8 mouse cellular contexts compared by ENCODE assay signal in the genomic region with DNA sequence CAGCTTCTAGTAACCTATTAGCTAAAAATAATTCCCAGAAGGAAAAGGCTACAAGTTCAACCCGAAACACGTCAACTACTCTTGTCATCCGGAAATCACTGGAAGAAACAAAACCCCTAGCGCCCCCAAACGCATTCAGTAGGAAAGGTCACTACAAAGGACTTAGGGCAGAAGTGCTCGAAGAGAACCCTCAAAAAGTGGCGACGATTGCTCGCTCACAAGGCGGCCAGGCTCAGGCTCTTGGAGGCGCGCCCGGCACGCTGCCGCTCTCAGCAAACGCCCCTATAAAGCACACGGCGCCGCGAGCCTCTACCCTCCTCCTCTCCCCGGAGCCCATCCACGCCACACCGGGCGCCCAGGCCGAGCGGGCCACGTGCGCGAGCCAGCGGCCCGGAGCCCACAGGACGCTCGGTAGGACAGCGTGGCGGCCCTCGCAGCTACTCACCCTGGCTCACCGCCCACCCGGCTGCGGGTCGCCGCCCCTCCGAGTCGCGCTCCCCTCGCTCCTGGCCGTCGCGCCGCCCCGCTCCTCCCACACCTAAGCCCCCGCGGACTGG. TPM values are rescaled to one million over a fixed set of nuclear protein-coding genes. Genes with fewer than 3 reads are reported as not detected.
DNase-seq lines count a peak whose midpoint lies in the region; ATAC-seq and TF ChIP-seq lines count a peak whose summit lies in the region.

No protein-coding gene starts in this region.

- TF ChIP-seq POLR2A in cerebellum, adult 2 months (IDR thresholded peaks at IDR 0.05; ENCODE audit: borderline replicate concordance, insufficient read depth, low read length): no peak

- H3K4me2 ChIP-seq in heart, embryonic 12.5 days: peak overlapping the region; percentile 80
- peak overlapping the region; percentile 60 for H3K4me2 ChIP-seq in kidney, postnatal 0 days (ENCODE audit: low read length)
- peak overlapping the region; percentile 52 for H3K4me2 ChIP-seq in neural tube, embryonic 14.5 days (ENCODE audit: low read depth, low read length)

- H3K27me3 ChIP-seq in cerebellum, adult 2 months (ENCODE audit: control insufficient read depth, insufficient read depth, low read length): no peaks in the 10 kb centered on the region
- H3K27me3 ChIP-seq in embryonic facial prominence, embryonic 10.5 days (replicated peaks; ENCODE audit: low read depth, poor library complexity, severe bottlenecking): no peaks in the 10 kb centered on the region
- no peaks in the 10 kb centered on the region for H3K27me3 ChIP-seq in heart, embryonic 12.5 days (replicated peaks)
- no peaks in the 10 kb centered on the region for H3K27me3 ChIP-seq in kidney, postnatal 0 days (ENCODE audit: insufficient read depth, low read length)
- no peaks in the 10 kb centered on the region for H3K27me3 ChIP-seq in neural tube, embryonic 14.5 days (ENCODE audit: control insufficient read depth, insufficient read depth, low read length)

- peak overlapping the region; percentile 18 for H3K27ac ChIP-seq in cerebellum, adult 2 months (ENCODE audit: insufficient read depth, low read length)
- peak overlapping the region; percentile 97 for H3K27ac ChIP-seq in embryonic facial prominence, embryonic 10.5 days (replicated peaks)
- H3K27ac ChIP-seq in heart, embryonic 12.5 days (ENCODE audit: poor library complexity, severe bottlenecking): peak overlapping the region; percentile 94
- peak overlapping the region; percentile 98 for H3K27ac ChIP-seq in kidney, postnatal 0 days
- H3K27ac ChIP-seq in neural tube, embryonic 14.5 days (ENCODE audit: low read depth, low read length): peak overlapping the region; percentile 89

- H3K36me3 ChIP-seq in embryonic facial prominence, embryonic 10.5 days (replicated peaks): peaks cover 27% of the 10 kb centered on the region
- peaks cover 15% of the 10 kb centered on the region for H3K36me3 ChIP-seq in heart, embryonic 12.5 days
- H3K36me3 ChIP-seq in kidney, postnatal 0 days (ENCODE audit: insufficient read depth, low read length): 0 out of 2 replicates have a peak, but pooled peaks cover 6% of the 10 kb centered on the region
- no peaks in the 10 kb centered on the region for H3K36me3 ChIP-seq in neural tube, embryonic 14.5 days (ENCODE audit: control insufficient read depth, insufficient read depth, low read length)

- no peaks in the 10 kb centered on the region for H3K9me3 ChIP-seq in embryonic facial prominence, embryonic 10.5 days
- no peaks in the 10 kb centered on the region for H3K9me3 ChIP-seq in heart, embryonic 12.5 days (replicated peaks)
- H3K9me3 ChIP-seq in kidney, postnatal 0 days (replicated peaks; ENCODE audit: low read length): no peaks in the 10 kb centered on the region
- no peaks in the 10 kb centered on the region for H3K9me3 ChIP-seq in neural tube, embryonic 14.5 days (ENCODE audit: control insufficient read depth, low read length)

- H3K4me3 ChIP-seq in cerebellum, adult 2 months (replicated peaks; ENCODE audit: insufficient read depth, low read depth, low read length): peak overlapping the region; percentile 58
- peak overlapping the region; percentile 97 for H3K4me3 ChIP-seq in embryonic facial prominence, embryonic 10.5 days
- H3K4me3 ChIP-seq in heart, embryonic 12.5 days: peak overlapping the region; percentile 86
- peak overlapping the region; percentile 77 for H3K4me3 ChIP-seq in kidney, postnatal 0 days (replicated peaks; ENCODE audit: low read depth, low read length)
- peak overlapping the region; percentile 98 for H3K4me3 ChIP-seq in neural tube, embryonic 14.5 days (ENCODE audit: low read depth, low read length)

- WGBS in cerebellum, adult 2 months: 1% methylated on average over 52 of the region's 52 CpGs
- whole genome bisulfite sequencing in embryonic facial prominence, embryonic 10.5 days: under 1% methylated on average over 52 of the region's 52 CpGs
- under 1% methylated on average over 47 of the region's 52 CpGs for WGBS in heart, embryonic 12.5 days
- under 1% methylated on average over 51 of the region's 52 CpGs for WGBS in kidney, postnatal 0 days
- WGBS in neural tube, embryonic 14.5 days: under 1% methylated on average over 38 of the region's 52 CpGs

- H3K4me1 ChIP-seq in cerebellum, adult 2 months (ENCODE audit: control insufficient read depth, insufficient read depth, low read length): peaks cover 6% of the 10 kb centered on the region
- peaks cover 53% of the 10 kb centered on the region for H3K4me1 ChIP-seq in embryonic facial prominence, embryonic 10.5 days
- H3K4me1 ChIP-seq in heart, embryonic 12.5 days (replicated peaks): peaks cover 50% of the 10 kb centered on the region
- peaks cover 20% of the 10 kb centered on the region for H3K4me1 ChIP-seq in kidney, postnatal 0 days (replicated peaks; ENCODE audit: insufficient read depth, low read length)
- peaks cover 17% of the 10 kb centered on the region for H3K4me1 ChIP-seq in neural tube, embryonic 14.5 days (ENCODE audit: control insufficient read depth, insufficient read depth, low read length)

- peak overlapping the region; percentile 93 for H3K9ac ChIP-seq in heart, embryonic 12.5 days
- peak overlapping the region; percentile 85 for H3K9ac ChIP-seq in kidney, postnatal 0 days (ENCODE audit: low read depth, low read length)
- H3K9ac ChIP-seq in neural tube, embryonic 14.5 days (replicated peaks; ENCODE audit: low read depth, low read length): peak overlapping the region; percentile 81

- peak in 1 of 2 experiments; percentile 58 for DNase-seq in cerebellum, adult 2 months
- no peak for DNase-seq in cerebellum, adult 9-11 months
- DNase-seq in MEL-GATA-1-ER (ENCODE audit: extremely low read depth, low read depth): peak; percentile 41
- DNase-seq in embryonic facial prominence, embryonic 10.5 days (ENCODE audit: low spot score): no peak
- DNase-seq in kidney, postnatal 0 days (ENCODE audit: low spot score): peak; percentile 70
- peak; percentile 70 to 77 for DNase-seq in lung, adult 18-20 months

- TF ChIP-seq CTCF in cerebellum, adult 2 months (IDR thresholded peaks at IDR 0.05; ENCODE audit: borderline replicate concordance, insufficient read depth, low read depth, low read length): no peak
- TF ChIP-seq CTCF in kidney, postnatal 0 days (IDR thresholded peaks at IDR 0.05; ENCODE audit: low read depth): peak; percentile 39; the same call in 1 of the 2 replicates

- peak; percentile 65 for ATAC-seq in heart, embryonic 12.5 days (ENCODE audit: insufficient number of reproducible peaks, low FRiP score)
- ATAC-seq in kidney, postnatal 0 days (replicated peaks; ENCODE audit: low FRiP score, low read depth): peak; percentile 69
- peak; percentile 79 for ATAC-seq in neural tube, embryonic 14.5 days (ENCODE audit: low read depth)

RNA-seq across cellular contexts. Expression of gene Tmem11, which starts 0.9 kb away (rescaled TPM):
- polyA plus RNA-seq in cerebellum, adult 2 months (2012; rRNA removed): 58.3 and 62.7 TPM in 2 replicates
- polyA plus RNA-seq in embryonic facial prominence, embryonic 10.5 days (2016; fragmentation: Nextera tagmentation; extraction: Ambion mirVana): 69.5 and 71.6 TPM in 2 replicates
- 52.6 and 53.9 TPM in 2 replicates for polyA plus RNA-seq in heart, embryonic 12.5 days (2016; fragmentation: Nextera tagmentation; extraction: Ambion mirVana)
- polyA plus RNA-seq in kidney, postnatal 0 days (2015; fragmentation: Nextera tagmentation; extraction: Ambion mirVana): 55.9 and 57.8 TPM in 2 replicates
- polyA plus RNA-seq in neural tube, embryonic 14.5 days (2014; fragmentation: Nextera tagmentation; extraction: Ambion mirVana): 61.2 and 62.8 TPM in 2 replicates

RNA-seq across cellular contexts. Expression of gene Natd1, which starts 36.4 kb away (rescaled TPM):
- polyA plus RNA-seq in cerebellum, adult 2 months (2012; rRNA removed): 16.6 and 16.7 TPM in 2 replicates
- 17.6 and 19.9 TPM in 2 replicates for polyA plus RNA-seq in embryonic facial prominence, embryonic 10.5 days (2016; fragmentation: Nextera tagmentation; extraction: Ambion mirVana)
- 22.1 and 25.5 TPM in 2 replicates for polyA plus RNA-seq in heart, embryonic 12.5 days (2016; fragmentation: Nextera tagmentation; extraction: Ambion mirVana)
- 20.7 and 21.1 TPM in 2 replicates for polyA plus RNA-seq in kidney, postnatal 0 days (2015; fragmentation: Nextera tagmentation; extraction: Ambion mirVana)
- 29.0 and 33.1 TPM in 2 replicates for polyA plus RNA-seq in neural tube, embryonic 14.5 days (2014; fragmentation: Nextera tagmentation; extraction: Ambion mirVana)

RNA-seq across cellular contexts. Expression of gene Dhrs7b, which starts 47.7 kb away (rescaled TPM):
- 21.5 and 21.9 TPM in 2 replicates for polyA plus RNA-seq in cerebellum, adult 2 months (2012; rRNA removed)
- 30.0 and 30.5 TPM in 2 replicates for polyA plus RNA-seq in embryonic facial prominence, embryonic 10.5 days (2016; fragmentation: Nextera tagmentation; extraction: Ambion mirVana)
- polyA plus RNA-seq in heart, embryonic 12.5 days (2016; fragmentation: Nextera tagmentation; extraction: Ambion mirVana): 31.6 and 33.4 TPM in 2 replicates
- 34.8 and 36.4 TPM in 2 replicates for polyA plus RNA-seq in kidney, postnatal 0 days (2015; fragmentation: Nextera tagmentation; extraction: Ambion mirVana)
- 33.2 and 34.6 TPM in 2 replicates for polyA plus RNA-seq in neural tube, embryonic 14.5 days (2014; fragmentation: Nextera tagmentation; extraction: Ambion mirVana)

RNA-seq across cellular contexts. Expression of gene Map2k3, which starts 53.7 kb away (rescaled TPM):
- 15.6 and 18.2 TPM in 2 replicates for polyA plus RNA-seq in cerebellum, adult 2 months (2012; rRNA removed)
- polyA plus RNA-seq in embryonic facial prominence, embryonic 10.5 days (2016; fragmentation: Nextera tagmentation; extraction: Ambion mirVana): 79.7 and 87.1 TPM in 2 replicates
- polyA plus RNA-seq in heart, embryonic 12.5 days (2016; fragmentation: Nextera tagmentation; extraction: Ambion mirVana): 77.6 and 78.5 TPM in 2 replicates
- 83.5 and 90.1 TPM in 2 replicates for polyA plus RNA-seq in kidney, postnatal 0 days (2015; fragmentation: Nextera tagmentation; extraction: Ambion mirVana)
- 22.5 and 28.9 TPM in 2 replicates for polyA plus RNA-seq in neural tube, embryonic 14.5 days (2014; fragmentation: Nextera tagmentation; extraction: Ambion mirVana)

Comparison
In these comparisons a context has a peak if more than half of its experiments do, and no peak if none do; other contexts are left out.
1. DNase-seq: peak in MEL-GATA-1-ER (single experiment), kidney, postnatal 0 days (single experiment) and lung, adult 18-20 months (2 of 2); none in cerebellum, adult 9-11 months (single experiment) and embryonic facial prominence, embryonic 10.5 days (single experiment).
2. H3K27ac ChIP-seq: peak in every context shown above with its lines; median percentile 98 in kidney, postnatal 0 days; 97 in embryonic facial prominence, embryonic 10.5 days; 94 in heart, embryonic 12.5 days; 89 in neural tube, embryonic 14.5 days; 18 in cerebellum, adult 2 months.
3. Peak in every context shown above with its lines, with median percentiles within 50 percentile points of each other: H3K4me3 ChIP-seq, ATAC-seq, H3K4me2 ChIP-seq and H3K9ac ChIP-seq.